Mouse (Mus musculus) lung, adult 2 months (tissue): ENCODE results near the gene Basp1.

Experiments used
- CTCF ChIP-seq: fragments of 200-500 bp; IDR thresholded peaks from 2 replicates; pipeline ENCODE4 v1.5.1; 2011; ENCODE audit warnings: mild to moderate bottlenecking, low read length, control low read depth; ENCODE audit not compliant: insufficient read depth
- POLR2A ChIP-seq: fragments of 200-500 bp; IDR thresholded peaks from 2 replicates; pipeline ENCODE4 v1.6.1; 2011; ENCODE audit warnings: low read depth, mild to moderate bottlenecking, control low read depth, low read length, borderline replicate concordance; ENCODE audit errors: extremely low read depth

GRCm38 (mm10) chr15:25405926-25406325 lies 7.6 kb downstream of the Basp1 start:
- no peak for TF ChIP-seq CTCF
- TF ChIP-seq POLR2A, result no peak
